Mouse (Mus musculus) midbrain, embryonic 16.5 days (tissue): ENCODE measurements around the gene Cpm. TPM values are rescaled to one million over a fixed set of nuclear protein-coding genes. Genes with fewer than 3 reads are reported as not detected.
"Not testable (repeated sequence)": the region's sequence is repeated elsewhere in the genome, so short reads cannot be mapped to it uniquely, and the experiment has no call there.

Experiments used
- ATAC-seq: fragments of 200-750 bp; cut with Nextera tagmentation; 2 replicates; pipeline ENCODE4 v1.8.0; 2017; ENCODE audit warnings: moderate TSS enrichment
- H3K27ac ChIP-seq: fragments of 300-500 bp; sonication (generic); 2 replicates; pipeline ENCODE4 v1.5.1; 2014; ENCODE audit warnings: mild to moderate bottlenecking, low read length, mixed read lengths
- H3K27me3 ChIP-seq: fragments of 300-500 bp; sonication (generic); 2 replicates; pipeline ENCODE4 v1.6.1; 2014; ENCODE audit warnings: low read depth, low read length, mixed read lengths; ENCODE audit not compliant: control insufficient read depth, insufficient read depth
- H3K36me3 ChIP-seq: fragments of 300-500 bp; sonication (generic); 2 replicates; pipeline ENCODE4 v1.6.1; 2014; ENCODE audit warnings: mild to moderate bottlenecking, low read length, moderate library complexity, mixed read lengths; ENCODE audit not compliant: control insufficient read depth, insufficient read depth
- H3K4me1 ChIP-seq: fragments of 300-500 bp; sonication (generic); 2 replicates; pipeline ENCODE4 v1.6.1; 2014; ENCODE audit warnings: mild to moderate bottlenecking, low read length, mixed read lengths; ENCODE audit not compliant: control insufficient read depth, insufficient read depth
- H3K4me2 ChIP-seq: fragments of 300-500 bp; sonication (generic); 2 replicates; pipeline ENCODE4 v1.6.1; 2014; ENCODE audit warnings: mild to moderate bottlenecking, low read length, mixed read lengths
- H3K4me3 ChIP-seq: fragments of 300-500 bp; sonication (generic); 2 replicates; pipeline ENCODE4 v1.5.1; 2014; ENCODE audit warnings: low read depth, mild to moderate bottlenecking, low read length, moderate library complexity, mixed read lengths
- H3K9ac ChIP-seq: fragments of 300-500 bp; sonication (generic); 2 replicates; pipeline ENCODE4 v1.6.1; 2014; ENCODE audit warnings: low read depth, low read length, mixed read lengths
- H3K9me3 ChIP-seq: fragments of 300-500 bp; sonication (generic); replicated peaks from 2 replicates; pipeline ENCODE4 v1.6.1; 2014; ENCODE audit warnings: mild to moderate bottlenecking, low read length, mixed read lengths; ENCODE audit not compliant: control insufficient read depth, poor library complexity, severe bottlenecking
- WGBS: fragments of 180-500 bp; shearing (Covaris S2); extraction: QIAGEN DNeasy Blood & Tissue Kit; methylation state at CpG from one replicate; pipeline ENCODE4 v1.1.7; 2014; 5-methylcytosine and 5-hydroxymethylcytosine counted together
- polyA plus RNA-seq: library from polyadenylated mRNA; unstranded; fragments of >200 nt; fragmentation: Nextera tagmentation; extraction: Ambion mirVana; gene quantifications from 2 replicates; pipeline ENCODE4 v1.2.1, GENCODE M21; 2015

Gene Cpm
- polyA plus RNA-seq, 1 experiment from 2014 or later, result 13.5 TPM

GRCm38 (mm10) chr10:117615746-117616145 lies 13.6 kb upstream of the Cpm start:
- H3K4me3 ChIP-seq, result no peak overlapping the region
- no peaks in the 10 kb centered on the region; the same call in 1 of the 2 replicates for H3K4me1 ChIP-seq
- no peak overlapping the region for H3K9ac ChIP-seq
- H3K36me3 ChIP-seq, result no peaks in the 10 kb centered on the region
- no peak overlapping the region for H3K27ac ChIP-seq
- no peak for ATAC-seq
- H3K4me2 ChIP-seq, result no peak overlapping the region
- WGBS, result 76% methylated on average over 4 of the region's 4 CpGs
- H3K9me3 ChIP-seq, result no peaks in the 10 kb centered on the region
- no peaks in the 10 kb centered on the region for H3K27me3 ChIP-seq

DNA sequence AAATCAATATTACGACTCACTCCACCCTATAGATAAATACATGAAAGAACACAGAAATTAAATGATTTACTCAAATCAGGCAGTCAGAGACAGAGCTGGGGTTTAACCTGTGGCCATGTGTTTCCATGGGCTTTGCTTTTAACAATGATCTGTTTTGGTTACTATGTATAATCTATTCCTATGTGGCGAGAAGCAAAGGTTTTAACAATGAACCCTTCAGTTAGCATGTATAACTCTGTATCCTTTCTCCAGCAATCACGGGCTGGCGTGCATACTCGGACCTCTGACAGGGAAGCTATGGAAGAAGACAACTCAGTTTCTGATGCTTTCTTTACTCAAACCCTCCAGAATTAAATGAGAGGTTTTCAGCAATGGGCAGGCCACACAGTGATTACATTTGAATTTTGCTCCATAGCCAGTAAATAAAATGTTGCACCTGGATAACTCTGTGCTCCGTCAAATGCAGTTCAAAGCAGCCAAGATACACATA lies 13.1 kb upstream of the Cpm start:
- Histone ChIP-seq H3K36me3 (no peaks in the 10 kb centered on the region), H3K9ac (no peak overlapping the region), H3K4me2 (no peak overlapping the region), H3K9me3 (no peaks in the 10 kb centered on the region), H3K4me3 (no peak overlapping the region), H3K27ac (no peak overlapping the region), H3K4me1 (no peaks in the 10 kb centered on the region; the same call in 1 of the 2 replicates), H3K27me3 (no peaks in the 10 kb centered on the region)
- ATAC-seq, result no peak
- WGBS, result 92% methylated on average over 6 of the region's 6 CpGs

DNA sequence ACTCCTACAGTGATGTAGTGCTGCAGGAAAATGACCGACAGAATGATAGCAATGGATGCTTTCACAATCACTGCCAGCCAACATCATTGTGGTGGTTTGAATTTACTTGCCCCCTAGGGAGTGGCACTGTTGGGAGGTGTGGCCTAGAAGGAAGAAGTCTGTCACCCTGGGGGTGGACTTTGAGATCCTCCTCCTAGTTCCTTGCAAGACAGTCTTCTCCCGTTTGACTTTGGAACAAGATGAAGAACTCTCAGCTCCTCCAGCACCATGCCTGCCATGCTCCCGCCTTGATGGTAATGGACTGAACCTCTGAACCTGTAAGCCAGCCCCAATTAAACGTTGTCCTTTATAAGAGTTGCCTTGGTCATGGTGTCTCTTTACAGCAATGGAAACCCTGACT lies 12.5 kb upstream of the Cpm start:
- H3K4me1 ChIP-seq, H3K9ac ChIP-seq, H3K27me3 ChIP-seq, ATAC-seq, H3K9me3 ChIP-seq, H3K27ac ChIP-seq, H3K4me3 ChIP-seq, H3K4me2 ChIP-seq, H3K36me3 ChIP-seq: not testable (repeated sequence)
- 86% methylated on average over 4 of the region's 4 CpGs for WGBS

DNA sequence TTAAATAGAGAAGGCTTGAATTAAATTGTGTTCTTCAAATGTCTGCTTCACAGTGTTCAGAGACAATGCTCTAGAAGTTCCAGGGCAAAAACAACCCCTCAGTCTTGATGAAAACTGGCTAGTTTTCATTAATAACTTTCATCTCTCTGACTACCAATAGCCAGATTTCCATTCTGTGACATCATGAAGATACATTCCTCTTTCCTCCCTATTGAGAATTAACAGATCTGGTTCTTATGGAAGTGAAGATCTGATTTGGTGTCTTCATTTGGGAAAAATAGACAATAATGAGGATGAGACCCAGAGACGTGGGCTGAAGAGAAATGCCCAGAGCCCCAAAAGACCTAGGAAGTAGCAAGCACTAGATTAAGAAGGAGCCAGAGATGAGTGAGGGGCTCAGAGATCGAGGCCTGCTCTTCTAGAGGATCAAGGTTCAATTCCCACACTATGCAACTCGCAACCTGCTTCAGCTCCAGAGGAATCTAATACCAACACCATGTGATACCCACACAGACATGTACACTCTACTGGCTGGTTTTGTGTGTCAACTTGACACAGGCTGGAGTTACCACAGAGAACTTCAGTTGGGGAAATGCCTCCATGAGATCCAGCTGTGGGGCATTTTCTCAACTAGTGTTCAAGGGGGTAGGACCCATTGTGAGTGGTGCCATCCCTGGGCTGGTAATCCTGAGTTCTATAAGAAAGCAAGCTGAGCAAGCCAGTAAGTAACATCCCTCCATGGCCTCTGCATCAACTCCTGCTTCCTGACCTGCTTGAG lies 11.5 kb upstream of the Cpm start:
- 84% methylated on average over 3 of the region's 3 CpGs for WGBS
- no peak overlapping the region for H3K27ac ChIP-seq
- no peak for ATAC-seq
- no peaks in the 10 kb centered on the region; the same call in 1 of the 2 replicates for H3K4me1 ChIP-seq
- no peak overlapping the region for H3K4me2 ChIP-seq
- no peaks in the 10 kb centered on the region for H3K9me3 ChIP-seq
- no peak overlapping the region for H3K9ac ChIP-seq
- no peaks in the 10 kb centered on the region for H3K36me3 ChIP-seq
- no peak overlapping the region for H3K4me3 ChIP-seq
- H3K27me3 ChIP-seq, result no peaks in the 10 kb centered on the region

GRCm38 (mm10) chr10:117619041-117619861 lies 10.0 kb upstream of the Cpm start:
- H3K4me2 ChIP-seq, result no peak overlapping the region
- 83% methylated on average over 27 of the region's 27 CpGs for WGBS
- H3K27ac ChIP-seq, result no peak overlapping the region
- H3K9ac ChIP-seq, result no peak overlapping the region
- no peaks in the 10 kb centered on the region for H3K4me1 ChIP-seq
- no peak for ATAC-seq
- H3K27me3 ChIP-seq, result no peaks in the 10 kb centered on the region
- H3K4me3 ChIP-seq, result no peak overlapping the region
- H3K9me3 ChIP-seq, result no peaks in the 10 kb centered on the region
- no peaks in the 10 kb centered on the region for H3K36me3 ChIP-seq

- Histone ChIP-seq H3K27ac (no peak overlapping the region), H3K4me3 (no peak overlapping the region), H3K9me3 (no peaks in the 10 kb centered on the region), H3K9ac (no peak overlapping the region), H3K4me2 (no peak overlapping the region), H3K36me3 (no peaks in the 10 kb centered on the region), H3K4me1 (no peaks in the 10 kb centered on the region), H3K27me3 (no peaks in the 10 kb centered on the region)
- ATAC-seq, result no peak
- 78% methylated on average over 2 of the region's 2 CpGs for WGBS
These were observed 9.5 kb upstream of the Cpm start for GRCm38 (mm10) chr10:117619862-117620179.

DNA sequence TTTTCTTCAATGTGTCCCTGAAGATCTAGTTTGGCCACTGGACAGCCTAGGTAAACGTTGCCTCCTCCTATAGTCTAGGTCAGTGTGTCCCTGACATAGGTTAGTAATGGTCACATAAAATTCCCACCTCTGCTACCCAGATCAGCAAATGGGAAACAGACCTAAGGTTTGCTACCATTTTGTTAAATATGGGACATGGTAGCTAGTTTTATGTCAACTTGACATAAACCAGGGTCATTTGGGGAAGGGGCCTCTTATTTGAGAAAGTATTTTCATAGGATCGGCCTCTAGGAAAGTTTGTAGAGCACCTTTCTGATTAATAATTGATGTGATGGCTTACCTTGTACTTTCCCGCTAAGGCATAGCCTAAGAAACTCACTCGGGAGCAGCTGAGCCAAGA lies 8.8 kb upstream of the Cpm start:
- Histone ChIP-seq H3K27ac (no peak overlapping the region), H3K9me3 (no peaks in the 10 kb centered on the region), H3K27me3 (no peaks in the 10 kb centered on the region), H3K9ac (no peak overlapping the region), H3K36me3 (no peaks in the 10 kb centered on the region), H3K4me3 (no peak overlapping the region), H3K4me1 (no peaks in the 10 kb centered on the region), H3K4me2 (no peak overlapping the region)
- ATAC-seq, result no peak
- 87% methylated on average over 4 of the region's 4 CpGs for WGBS

- 81% methylated on average over 3 of the region's 3 CpGs for WGBS
- Histone ChIP-seq H3K36me3 (no peaks in the 10 kb centered on the region), H3K9ac (no peak overlapping the region), H3K4me2 (no peak overlapping the region), H3K27me3 (no peaks in the 10 kb centered on the region), H3K4me3 (no peak overlapping the region), H3K4me1 (no peaks in the 10 kb centered on the region), H3K9me3 (no peaks in the 10 kb centered on the region), H3K27ac (no peak overlapping the region)
- ATAC-seq, result no peak
These were observed 8.3 kb upstream of the Cpm start for GRCm38 (mm10) chr10:117620934-117621501.
